Mouse (Mus musculus) kidney, embryonic 15.5 days (tissue): ENCODE measurements at regions not wholly inside any gene's neighbourhood (a gene's known extent, or its start where the extent isn't known, plus 50 kb on each side); places are given as distances from the start of the nearest gene placed in this dataset.

Experiments used
- ATAC-seq: fragments of 200-750 bp; cut with Nextera tagmentation; replicated peaks from 2 replicates; pipeline ENCODE4 v1.8.0; 2017; ENCODE audit warnings: moderate TSS enrichment; ENCODE audit not compliant: low FRiP score
- H3K27ac ChIP-seq: fragments of 300-500 bp; sonication (generic); 2 replicates; pipeline ENCODE4 v1.5.1; 2015; ENCODE audit warnings: mild to moderate bottlenecking, inconsistent platforms
- H3K27me3 ChIP-seq: fragments of 300-500 bp; sonication (generic); 2 replicates; pipeline ENCODE4 v1.6.1; 2015; ENCODE audit warnings: inconsistent platforms
- H3K36me3 ChIP-seq: fragments of 300-500 bp; sonication (generic); 2 replicates; pipeline ENCODE4 v1.6.1; 2015; ENCODE audit warnings: inconsistent platforms
- H3K4me1 ChIP-seq: fragments of 300-500 bp; sonication (generic); 2 replicates; pipeline ENCODE4 v1.6.1; 2015; ENCODE audit warnings: inconsistent platforms
- H3K4me2 ChIP-seq: fragments of 300-500 bp; sonication (generic); 2 replicates; pipeline ENCODE4 v1.6.1; 2015; ENCODE audit warnings: moderate library complexity, mild to moderate bottlenecking, inconsistent platforms
- H3K4me3 ChIP-seq: fragments of 300-500 bp; sonication (generic); replicated peaks from 2 replicates; pipeline ENCODE4 v1.5.1; 2015; ENCODE audit warnings: mild to moderate bottlenecking, inconsistent platforms
- H3K9ac ChIP-seq: fragments of 300-500 bp; sonication (generic); 2 replicates; pipeline ENCODE4 v1.6.1; 2015; ENCODE audit warnings: mild to moderate bottlenecking, inconsistent platforms
- H3K9me3 ChIP-seq: fragments of 300-500 bp; sonication (generic); replicated peaks from 2 replicates; pipeline ENCODE4 v1.6.1; 2016; ENCODE audit warnings: inconsistent platforms
- WGBS: fragments of 180-500 bp; shearing (Covaris S2); methylation state at CpG from one replicate; pipeline ENCODE4 v1.1.7; 2015; ENCODE audit warnings: mixed read lengths; 5-methylcytosine and 5-hydroxymethylcytosine counted together

DNA sequence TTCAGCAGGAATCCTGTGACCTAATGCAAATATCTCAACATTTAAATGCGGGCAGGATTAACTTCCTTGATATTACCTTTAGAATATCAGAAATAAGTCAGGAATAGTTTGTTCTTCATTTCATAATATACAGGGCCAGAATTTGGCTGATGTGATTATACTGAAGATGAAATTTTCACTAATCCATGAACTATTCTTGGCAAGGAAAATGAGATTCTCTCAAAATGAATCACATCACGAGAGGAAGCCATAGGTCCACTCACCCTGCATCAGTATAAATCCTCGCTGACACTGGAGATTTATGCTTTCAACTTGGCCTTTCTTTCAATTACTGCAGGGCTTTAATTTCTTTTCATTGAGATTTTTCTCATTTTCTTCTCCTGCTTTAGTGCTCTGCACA, 159.5 kb upstream of the Samsn1 start:
- no peak for ATAC-seq
- no peak overlapping the region for H3K27ac ChIP-seq
- no peaks in the 10 kb centered on the region for H3K9me3 ChIP-seq
- H3K27me3 ChIP-seq: no peaks in the 10 kb centered on the region
- no peak overlapping the region for H3K4me3 ChIP-seq
- WGBS: 71% methylated on average over 3 of the region's 3 CpGs
- peaks cover 6% of the 10 kb centered on the region; the same call in 1 of the 2 replicates for H3K4me1 ChIP-seq
- H3K36me3 ChIP-seq: no peaks in the 10 kb centered on the region
- no peak overlapping the region for H3K9ac ChIP-seq
- H3K4me2 ChIP-seq: no peak overlapping the region

DNA sequence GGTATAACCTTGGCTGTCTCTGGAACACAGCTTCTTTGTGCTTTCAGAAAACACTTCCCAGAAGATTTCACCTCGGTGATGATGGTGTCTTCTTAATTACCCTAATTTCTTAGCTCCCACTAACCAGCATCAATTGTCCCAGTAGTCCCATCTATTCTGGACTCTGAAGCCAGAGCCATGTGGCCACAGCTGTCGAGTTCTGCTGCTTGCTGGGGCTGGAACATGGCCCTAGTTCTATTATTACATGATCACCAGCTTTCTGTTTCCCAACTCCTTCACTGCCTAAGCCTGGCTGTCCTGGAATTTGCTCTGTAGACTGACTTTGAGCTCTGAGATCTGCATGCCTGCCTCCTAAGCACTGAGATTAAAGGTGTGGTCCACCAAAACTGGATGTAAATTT, 145.6 kb upstream of the Samsn1 start:
- no peaks in the 10 kb centered on the region for H3K4me1 ChIP-seq
- H3K27me3 ChIP-seq: no peaks in the 10 kb centered on the region
- 77% methylated on average over 2 of the region's 2 CpGs for WGBS
- H3K9me3 ChIP-seq: no peaks in the 10 kb centered on the region
- H3K36me3 ChIP-seq: no peaks in the 10 kb centered on the region
- H3K4me3 ChIP-seq: no peak overlapping the region
- H3K4me2 ChIP-seq: no peak overlapping the region
- ATAC-seq: no peak
- H3K9ac ChIP-seq: no peak overlapping the region
- no peak overlapping the region for H3K27ac ChIP-seq

DNA sequence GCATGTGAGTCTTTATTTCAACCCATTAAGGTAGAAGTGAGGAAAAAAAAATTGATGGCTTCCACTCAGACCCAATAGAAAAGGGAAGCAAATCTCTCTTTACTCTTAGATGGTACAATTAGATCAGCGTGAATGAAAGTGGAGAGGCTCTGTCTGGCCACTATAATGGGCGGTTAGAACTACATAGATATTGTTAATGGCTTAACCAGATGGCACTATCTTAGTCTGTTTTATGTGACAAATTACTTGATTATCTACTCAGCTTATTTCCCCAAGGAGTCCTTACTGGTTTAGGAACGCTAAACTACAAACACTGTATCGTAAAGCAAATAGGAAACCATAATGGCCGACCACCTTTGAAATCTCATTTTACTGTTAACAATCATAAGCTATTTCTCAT, 138.8 kb upstream of the Samsn1 start:
- ATAC-seq: no peak
- Histone ChIP-seq H3K4me2 (no peak overlapping the region), H3K36me3 (no peaks in the 10 kb centered on the region), H3K9ac (no peak overlapping the region), H3K9me3 (no peaks in the 10 kb centered on the region), H3K27me3 (no peaks in the 10 kb centered on the region), H3K27ac (no peak overlapping the region), H3K4me3 (no peak overlapping the region), H3K4me1 (no peaks in the 10 kb centered on the region)
- 61% methylated on average over 5 of the region's 5 CpGs for WGBS

DNA sequence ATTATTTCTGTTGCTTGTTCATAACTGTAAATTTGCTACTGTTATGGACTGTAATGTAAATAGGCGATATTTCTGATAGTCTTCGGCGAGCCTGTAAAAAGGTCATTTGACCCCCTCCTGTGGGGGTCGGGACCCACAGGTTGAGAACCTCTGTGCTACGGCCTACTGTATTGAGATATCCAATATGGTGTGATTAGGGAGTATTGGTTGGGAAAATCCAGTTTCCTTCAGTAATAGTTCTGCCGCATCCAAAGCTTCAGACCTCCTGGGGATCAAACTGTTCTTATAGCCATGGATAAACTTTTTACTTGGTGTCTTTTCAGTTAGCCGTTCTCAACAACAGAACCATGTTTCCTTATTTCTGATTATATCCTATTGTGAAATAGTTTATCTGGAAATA, 136.5 kb upstream of the Samsn1 start:
- Histone ChIP-seq H3K4me3 (no peak overlapping the region), H3K4me2 (no peak overlapping the region), H3K27ac (no peak overlapping the region), H3K36me3 (no peaks in the 10 kb centered on the region), H3K4me1 (no peaks in the 10 kb centered on the region), H3K9ac (no peak overlapping the region), H3K27me3 (no peaks in the 10 kb centered on the region), H3K9me3 (no peaks in the 10 kb centered on the region)
- ATAC-seq: no peak
- WGBS: 89% methylated on average over 7 of the region's 7 CpGs

DNA sequence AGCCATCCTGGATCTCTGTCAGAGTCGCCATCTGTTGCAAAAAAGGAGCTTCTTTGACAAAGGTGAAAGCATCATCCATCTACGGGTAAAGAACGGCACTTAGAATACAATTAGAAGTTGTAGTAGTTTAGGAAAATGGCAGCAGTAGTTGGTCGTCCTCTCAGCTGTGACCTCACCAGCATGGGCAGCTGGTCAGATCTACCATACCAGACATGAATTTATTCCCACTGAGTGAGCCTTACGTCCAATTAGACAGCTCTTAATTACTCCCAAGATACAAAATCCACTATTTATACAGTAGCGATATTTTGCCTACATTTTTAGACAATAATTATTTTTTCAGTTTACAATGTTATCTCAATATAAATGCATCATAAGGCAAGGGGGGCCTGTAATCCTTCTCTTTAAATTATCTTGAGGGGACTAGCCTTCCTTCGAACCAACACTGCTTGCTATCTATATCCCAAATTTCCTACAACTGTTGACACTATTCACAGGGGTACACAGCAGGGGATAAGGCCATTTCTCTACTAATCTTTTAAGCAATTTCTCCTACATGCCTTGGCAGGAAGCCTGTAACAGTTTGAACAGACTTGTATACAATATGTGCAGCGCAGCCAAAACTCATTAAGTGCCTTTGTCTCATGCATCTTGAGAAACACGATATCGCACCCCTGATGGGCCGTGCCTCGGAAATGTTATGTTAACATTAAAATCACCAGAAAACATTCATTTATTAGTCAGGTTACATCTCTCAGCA, 131.9 kb upstream of the Samsn1 start:
- Histone ChIP-seq H3K36me3 (no peaks in the 10 kb centered on the region), H3K9ac (no peak overlapping the region), H3K27me3 (no peaks in the 10 kb centered on the region), H3K27ac (no peak overlapping the region), H3K9me3 (no peaks in the 10 kb centered on the region), H3K4me3 (no peak overlapping the region), H3K4me2 (no peak overlapping the region), H3K4me1 (no peaks in the 10 kb centered on the region)
- WGBS: 77% methylated on average over 12 of the region's 12 CpGs
- no peak for ATAC-seq

DNA sequence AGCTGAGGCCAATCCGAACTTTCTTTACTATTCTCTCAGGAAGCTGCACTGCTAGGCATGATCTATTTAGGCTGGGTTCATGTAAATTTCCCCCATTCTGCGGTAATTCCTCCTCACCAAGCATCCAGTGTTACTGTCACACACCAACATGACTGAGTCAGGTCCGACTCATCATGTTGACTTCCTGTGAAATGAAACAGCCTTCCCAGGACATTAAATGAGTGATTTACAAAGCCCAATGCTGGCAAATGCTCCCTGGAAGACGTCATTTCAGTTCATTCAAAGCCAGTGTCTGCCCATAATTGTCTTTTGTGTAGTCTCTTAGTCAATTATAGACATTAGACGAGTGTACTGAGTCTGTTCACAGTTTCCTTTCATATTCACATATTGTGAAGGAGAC, 127.5 kb upstream of the Samsn1 start:
- no peaks in the 10 kb centered on the region for H3K4me1 ChIP-seq
- H3K27ac ChIP-seq: no peak overlapping the region
- H3K9me3 ChIP-seq: no peaks in the 10 kb centered on the region
- no peaks in the 10 kb centered on the region for H3K27me3 ChIP-seq
- WGBS: 76% methylated on average over 5 of the region's 5 CpGs
- H3K36me3 ChIP-seq: no peaks in the 10 kb centered on the region
- H3K4me2 ChIP-seq: no peak overlapping the region
- H3K9ac ChIP-seq: no peak overlapping the region
- ATAC-seq: no peak
- no peak overlapping the region for H3K4me3 ChIP-seq

DNA sequence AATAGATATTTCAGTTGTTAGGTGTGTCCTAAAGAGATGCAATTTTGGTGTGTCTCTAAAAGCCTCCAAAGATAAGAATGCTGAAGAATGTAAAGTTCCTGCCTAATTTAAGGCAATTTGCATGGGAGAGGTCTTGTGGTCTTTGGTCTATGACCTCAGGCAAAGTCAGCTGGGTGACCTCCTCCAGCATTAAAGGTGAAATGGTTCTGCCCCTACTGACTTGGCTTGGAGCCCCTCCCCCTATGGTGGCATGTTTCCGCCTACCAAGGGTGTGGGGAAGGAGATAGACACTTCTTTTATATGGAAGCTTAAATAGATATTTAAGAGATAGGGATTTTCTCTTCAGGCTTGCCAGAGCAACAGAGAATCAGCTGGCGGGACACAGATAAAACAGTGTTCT, 111.8 kb upstream of the Samsn1 start:
- H3K4me2 ChIP-seq: no peak overlapping the region
- no peak for ATAC-seq
- no peaks in the 10 kb centered on the region for H3K4me1 ChIP-seq
- no peaks in the 10 kb centered on the region for H3K9me3 ChIP-seq
- H3K36me3 ChIP-seq: no peaks in the 10 kb centered on the region
- WGBS: 95% methylated on average over 2 of the region's 2 CpGs
- H3K27me3 ChIP-seq: no peaks in the 10 kb centered on the region
- H3K9ac ChIP-seq: no peak overlapping the region
- H3K27ac ChIP-seq: no peak overlapping the region
- H3K4me3 ChIP-seq: no peak overlapping the region

DNA sequence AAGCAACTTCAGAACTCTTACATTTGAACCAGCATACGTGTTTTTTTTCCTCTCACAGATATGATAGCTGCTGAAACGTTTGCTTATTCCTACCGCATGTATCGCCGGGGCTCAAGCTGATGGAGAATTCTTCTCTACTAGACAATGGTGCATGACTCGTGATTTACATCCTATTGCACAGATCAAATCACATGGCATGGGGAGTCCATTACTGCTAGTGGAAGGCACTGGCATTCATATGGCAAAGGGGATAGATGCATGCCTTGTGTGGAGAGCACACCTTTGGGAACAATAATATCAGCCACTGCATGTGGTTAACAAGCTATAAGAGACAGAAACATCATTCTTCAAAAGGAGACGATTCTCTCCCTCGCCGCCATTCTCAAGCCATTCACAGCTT, 108.4 kb upstream of the Samsn1 start:
- Histone ChIP-seq H3K27me3 (no peaks in the 10 kb centered on the region), H3K27ac (no peak overlapping the region), H3K9me3 (no peaks in the 10 kb centered on the region), H3K9ac (no peak overlapping the region), H3K36me3 (no peaks in the 10 kb centered on the region), H3K4me2 (no peak overlapping the region), H3K4me1 (no peaks in the 10 kb centered on the region), H3K4me3 (no peak overlapping the region)
- ATAC-seq: no peak
- 90% methylated on average over 9 of the region's 9 CpGs for WGBS

DNA sequence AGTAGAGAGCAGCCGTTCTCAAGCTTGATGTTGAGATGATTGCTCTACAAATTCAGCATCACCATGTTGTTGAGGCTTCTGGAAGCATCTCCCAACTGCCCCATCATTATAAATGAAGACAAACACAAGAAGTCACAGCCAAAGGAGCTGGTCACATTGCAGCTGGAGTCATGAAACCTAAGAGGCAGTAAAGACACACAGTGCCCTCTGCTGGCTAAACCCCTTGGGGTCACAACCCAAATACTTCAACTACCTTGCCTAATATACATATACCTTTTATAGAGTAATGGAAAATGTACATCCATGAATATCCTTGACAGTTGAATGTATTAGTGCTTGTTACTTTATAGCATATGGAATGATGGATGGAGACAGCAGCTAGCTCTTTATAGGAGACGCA, 107.9 kb upstream of the Samsn1 start:
- 88% methylated on average over 2 of the region's 2 CpGs for WGBS
- no peak for ATAC-seq

DNA sequence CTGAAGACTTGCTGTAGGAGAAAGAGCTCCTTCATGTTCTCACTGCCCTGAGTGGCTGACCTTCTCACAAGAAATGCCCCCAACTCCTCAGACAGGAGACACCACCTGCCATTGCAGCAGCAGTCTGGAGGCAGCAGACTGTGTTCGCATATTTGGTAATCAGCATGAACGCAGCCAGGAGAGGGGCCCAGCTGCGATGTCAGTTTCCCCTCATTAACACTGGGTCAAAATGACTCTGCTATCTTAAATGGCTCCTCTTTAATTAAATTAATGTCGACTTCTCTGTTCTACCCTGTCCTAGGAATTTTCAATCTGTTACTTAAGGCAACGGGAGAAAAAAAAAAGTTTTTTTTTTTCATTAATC, 100.9 kb upstream of the Samsn1 start:
- H3K9ac ChIP-seq: no peak overlapping the region
- H3K9me3 ChIP-seq: no peaks in the 10 kb centered on the region
- WGBS: 57% methylated on average over 5 of the region's 5 CpGs
- no peak overlapping the region for H3K4me3 ChIP-seq
- H3K27me3 ChIP-seq: no peaks in the 10 kb centered on the region
- no peaks in the 10 kb centered on the region for H3K4me1 ChIP-seq
- no peak for ATAC-seq
- H3K36me3 ChIP-seq: no peaks in the 10 kb centered on the region
- H3K27ac ChIP-seq: no peak overlapping the region
- H3K4me2 ChIP-seq: no peak overlapping the region

More for the DNA sequence above, 107.9 kb upstream of the Samsn1 start:
- Histone ChIP-seq H3K27ac (no peak overlapping the region), H3K4me1 (no peaks in the 10 kb centered on the region), H3K27me3 (no peaks in the 10 kb centered on the region), H3K36me3 (no peaks in the 10 kb centered on the region), H3K4me3 (no peak overlapping the region), H3K9ac (no peak overlapping the region), H3K9me3 (no peaks in the 10 kb centered on the region), H3K4me2 (no peak overlapping the region)

DNA sequence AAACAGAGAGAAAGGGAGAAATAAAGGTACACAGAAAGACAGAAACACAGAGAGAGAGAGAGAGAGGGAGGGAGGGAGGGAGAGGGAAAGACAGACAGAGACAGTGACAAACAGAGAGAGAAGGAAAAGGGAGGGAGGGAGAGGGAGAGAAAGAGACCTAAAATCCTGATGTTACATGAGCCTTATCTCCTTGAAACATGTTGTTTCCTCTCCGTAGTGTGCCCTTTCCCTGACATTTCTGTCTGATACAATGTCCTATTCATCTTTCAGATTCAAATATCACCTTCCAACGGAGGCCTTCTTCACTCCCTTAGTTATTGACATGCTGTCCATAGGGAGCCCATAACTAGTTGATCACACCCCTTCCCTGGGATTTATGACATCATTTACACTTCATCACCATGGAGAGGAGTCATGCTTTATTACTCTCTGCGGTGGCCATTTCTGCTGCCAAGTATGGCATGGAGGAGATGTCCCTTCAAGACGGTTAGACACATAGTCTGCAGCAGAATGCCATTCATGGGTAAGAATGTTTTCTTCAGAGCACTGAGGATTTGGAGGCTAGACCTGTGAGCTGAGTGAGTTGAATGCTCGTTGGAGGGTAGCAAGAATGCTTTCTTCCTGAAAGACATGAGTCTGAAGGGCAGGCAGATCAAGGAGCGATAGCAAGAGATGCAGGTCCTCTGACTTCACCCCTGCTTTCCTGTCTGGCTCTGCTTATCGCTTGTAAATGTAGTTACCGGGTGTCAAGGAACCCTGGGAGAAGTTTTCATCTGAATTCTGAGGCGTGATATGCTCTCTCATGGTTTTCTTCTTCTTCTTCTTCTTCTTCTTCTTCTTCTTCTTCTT, 100.3 kb upstream of the Samsn1 start:
- H3K9ac ChIP-seq: no peak overlapping the region
- ATAC-seq: no peak
- no peak overlapping the region for H3K27ac ChIP-seq
- no peak overlapping the region for H3K4me3 ChIP-seq
- no peaks in the 10 kb centered on the region for H3K36me3 ChIP-seq
- 65% methylated on average over 9 of the region's 9 CpGs for WGBS
- no peaks in the 10 kb centered on the region for H3K27me3 ChIP-seq
- H3K4me2 ChIP-seq: no peak overlapping the region
- H3K4me1 ChIP-seq: no peaks in the 10 kb centered on the region
- no peaks in the 10 kb centered on the region for H3K9me3 ChIP-seq

DNA sequence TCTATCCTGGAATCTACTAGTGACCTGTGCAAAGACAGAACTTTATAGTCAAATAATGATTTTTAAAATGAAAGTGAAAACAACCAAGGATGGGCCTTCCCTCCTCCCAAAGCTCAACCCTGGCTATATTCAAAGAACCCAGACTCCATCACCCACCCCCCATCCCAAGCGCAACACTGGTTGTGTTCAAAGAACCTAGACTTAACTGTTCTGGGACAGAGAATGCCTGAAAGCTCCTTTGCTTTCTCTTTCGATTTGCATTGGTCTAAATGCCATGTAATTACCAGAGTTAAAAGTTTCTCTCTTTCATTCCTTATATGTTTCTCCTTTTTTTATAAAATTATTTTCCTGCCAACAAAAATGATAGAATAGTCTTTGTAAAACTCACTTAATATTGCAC, 98.6 kb upstream of the Samsn1 start:
- no peak overlapping the region for H3K9ac ChIP-seq
- 94% methylated on average over 2 of the region's 2 CpGs for WGBS
- no peak overlapping the region for H3K4me3 ChIP-seq
- no peak overlapping the region for H3K27ac ChIP-seq
- H3K4me2 ChIP-seq: no peak overlapping the region
- no peaks in the 10 kb centered on the region for H3K4me1 ChIP-seq
- ATAC-seq: no peak
- no peaks in the 10 kb centered on the region for H3K27me3 ChIP-seq
- H3K36me3 ChIP-seq: no peaks in the 10 kb centered on the region
- H3K9me3 ChIP-seq: no peaks in the 10 kb centered on the region
